Mouse (Mus musculus) myocyte (in vitro differentiated cells): ENCODE measurements around the gene Epha4.

Experiments
- CEBPB ChIP-seq: IDR thresholded peaks from 2 replicates; pipeline ENCODE4 v1.6.1; 2011; ENCODE audit warnings: mild to moderate bottlenecking, moderate library complexity; ENCODE audit not compliant: poor library complexity, insufficient read depth, severe bottlenecking
- E2F4 ChIP-seq: IDR thresholded peaks from one replicate; pipeline ENCODE4 v1.6.1; 2011; ENCODE audit warnings: mild to moderate bottlenecking, control low read depth, moderate library complexity; ENCODE audit not compliant: insufficient read depth
- MAX ChIP-seq: IDR thresholded peaks from one replicate; pipeline ENCODE4 v1.6.1; 2011; ENCODE audit warnings: low read depth, mild to moderate bottlenecking, control low read depth
- MYOD1 ChIP-seq, 3 experiments: IDR thresholded peaks; one replicate each; pipeline ENCODE4 v1.6.1; 2011; ENCODE audit warnings: control low read depth in 2 of 3, low read depth in 2 of 3, mild to moderate bottlenecking in 2 of 3, moderate library complexity in 1 of 3; ENCODE audit not compliant: insufficient read length in 2 of 3, control insufficient read depth in 1 of 3
- MYOG ChIP-seq, 3 experiments: IDR thresholded peaks; one replicate each; pipeline ENCODE4 v1.6.1; 2011; ENCODE audit warnings: control low read depth in 2 of 3, low read depth in 2 of 3, mild to moderate bottlenecking in 2 of 3; ENCODE audit not compliant: insufficient read length in 2 of 3, control insufficient read depth in 1 of 3, insufficient read depth in 1 of 3
- POLR2A ChIP-seq: IDR thresholded peaks from one replicate; pipeline ENCODE4 v1.6.1; 2011; ENCODE audit warnings: low read depth, mild to moderate bottlenecking, control low read depth, moderate library complexity; ENCODE audit not compliant: insufficient read length
- POLR2AphosphoS2 ChIP-seq: IDR thresholded peaks from one replicate; pipeline ENCODE4 v1.6.1; 2011; ENCODE audit warnings: low read depth, control low read depth; ENCODE audit not compliant: insufficient read length
- REST ChIP-seq: IDR thresholded peaks from one replicate; pipeline ENCODE4 v1.6.1; 2011; ENCODE audit warnings: mild to moderate bottlenecking, control low read depth, moderate library complexity; ENCODE audit not compliant: insufficient read depth, insufficient read length
- TCF12 ChIP-seq: IDR thresholded peaks from one replicate; pipeline ENCODE4 v1.6.1; 2011; ENCODE audit warnings: mild to moderate bottlenecking, control low read depth; ENCODE audit not compliant: poor library complexity, insufficient read depth, severe bottlenecking
- TCF3 ChIP-seq: IDR thresholded peaks from one replicate; pipeline ENCODE4 v1.6.1; 2011; ENCODE audit warnings: low read depth, control low read depth; ENCODE audit not compliant: insufficient read length
- USF1 ChIP-seq: IDR thresholded peaks from one replicate; pipeline ENCODE4 v1.6.1; 2011; ENCODE audit warnings: low read depth, mild to moderate bottlenecking, control low read depth, moderate library complexity

DNA sequence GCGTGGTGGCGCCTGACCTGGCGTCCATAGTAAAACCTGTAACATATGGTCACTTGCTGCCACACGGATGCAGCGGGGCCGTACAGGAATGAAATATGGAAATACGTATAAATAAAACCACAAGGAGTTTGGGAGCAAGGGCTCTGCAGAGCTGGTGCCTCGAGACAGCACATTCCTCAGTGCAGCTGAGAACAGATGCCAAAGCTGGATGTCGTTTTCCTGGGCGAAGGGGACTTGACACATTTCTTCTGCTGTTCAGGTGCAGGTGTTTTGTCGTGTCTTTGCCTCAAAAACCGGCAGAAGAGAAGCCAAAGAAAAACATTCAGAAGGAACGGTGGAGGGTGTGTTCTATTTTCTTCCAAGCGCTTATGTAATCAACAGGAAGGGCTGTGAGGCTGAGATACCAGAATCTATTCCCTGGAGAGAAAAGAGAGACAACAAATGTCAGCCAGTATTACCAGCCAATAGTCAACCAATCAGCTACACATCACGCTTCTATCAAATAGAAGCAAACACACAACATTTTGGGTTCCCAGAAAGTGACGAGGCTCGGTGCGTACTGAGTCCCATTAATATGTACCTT, 145.5 kb downstream of the Epha4 start:
- TF ChIP-seq USF1 (no peak), TCF3 (no peak), E2F4 (no peak), MAX (no peak), POLR2A (no peak), REST (no peak), TCF12 (no peak), CEBPB (no peak), POLR2AphosphoS2 (no peak), MYOG (IDR thresholded peaks at IDR 0.05; ENCODE audit: control insufficient read depth in 1 of 3, insufficient read depth in 1 of 3, insufficient read length in 2 of 3, low read depth in 2 of 3) (no peak), MYOD1 (IDR thresholded peaks at IDR 0.05; ENCODE audit: control insufficient read depth in 1 of 3, insufficient read length in 2 of 3, low read depth in 2 of 3) (no peak)
